Mouse (Mus musculus) embryonic facial prominence, embryonic 12.5 days (tissue): ENCODE data around the gene Olfr600. TPM values are rescaled to one million over a fixed set of nuclear protein-coding genes. Genes with fewer than 3 reads are reported as not detected.
"Not testable (repeated sequence)": the region's sequence is repeated elsewhere in the genome, so short reads cannot be mapped to it uniquely, and the experiment has no call there.

Experiments used
- ATAC-seq: fragments of 200-750 bp; cut with Nextera tagmentation; 2 replicates; pipeline ENCODE4 v1.8.0; 2017; ENCODE audit not compliant: insufficient number of reproducible peaks, insufficient read depth, low FRiP score, low TSS enrichment
- H3K27ac ChIP-seq: fragments of 300-500 bp; sonication (generic); 2 replicates; pipeline ENCODE4 v1.5.1; 2016; ENCODE audit warnings: mild to moderate bottlenecking
- H3K27me3 ChIP-seq: fragments of 300-500 bp; sonication (generic); 2 replicates; pipeline ENCODE4 v1.6.1; 2016; ENCODE audit warnings: mild to moderate bottlenecking, moderate library complexity
- H3K36me3 ChIP-seq: fragments of 300-500 bp; sonication (generic); 2 replicates; pipeline ENCODE4 v1.6.1; 2016; ENCODE audit warnings: mild to moderate bottlenecking
- H3K4me1 ChIP-seq: fragments of 300-500 bp; sonication (generic); 2 replicates; pipeline ENCODE4 v1.6.1; 2016
- H3K4me2 ChIP-seq: fragments of 300-500 bp; sonication (generic); replicated peaks from 2 replicates; pipeline ENCODE4 v1.6.1; 2016; ENCODE audit warnings: mild to moderate bottlenecking, moderate library complexity
- H3K4me3 ChIP-seq: fragments of 300-500 bp; sonication (generic); 2 replicates; pipeline ENCODE4 v1.5.1; 2016; ENCODE audit warnings: mild to moderate bottlenecking
- H3K9ac ChIP-seq: fragments of 300-500 bp; sonication (generic); 2 replicates; pipeline ENCODE4 v1.6.1; 2016; ENCODE audit warnings: mild to moderate bottlenecking, moderate library complexity
- H3K9me3 ChIP-seq: fragments of 300-500 bp; sonication (generic); 2 replicates; pipeline ENCODE4 v1.6.1; 2016; ENCODE audit warnings: mild to moderate bottlenecking, moderate library complexity
- WGBS: fragments of 180-500 bp; shearing (Covaris S2); methylation state at CpG from one replicate; pipeline ENCODE4 v1.1.7; 2016; 5-methylcytosine and 5-hydroxymethylcytosine counted together
- polyA plus RNA-seq: library from polyadenylated mRNA; unstranded; fragments of >200 nt; fragmentation: Nextera tagmentation; extraction: Ambion mirVana; gene quantifications from 2 replicates; pipeline ENCODE4 v1.2.1, GENCODE M21; 2016

Gene Olfr600
- polyA plus RNA-seq, result not detected in 2 replicates

GRCm38 (mm10) chr7:103349569-103349968 lies at the start of gene Olfr600:
Gene Olfr600 (minus strand): TSS chr7:103349669.
- no peak for ATAC-seq
- Histone ChIP-seq H3K9me3 (no peaks in the 10 kb centered on the region), H3K4me1 (no peaks in the 10 kb centered on the region), H3K4me2 (no peak within 1 kb of the TSS), H3K4me3 (no peak within 1 kb of the TSS), H3K36me3 (no peaks in the 10 kb centered on the region), H3K27me3 (no peaks in the 10 kb centered on the region), H3K27ac (no peak within 1 kb of the TSS), H3K9ac (no peak within 1 kb of the TSS)

- no peak for ATAC-seq
- Histone ChIP-seq H3K27ac (no peak overlapping the region), H3K4me1 (no peaks in the 10 kb centered on the region), H3K27me3 (no peaks in the 10 kb centered on the region), H3K9me3 (no peaks in the 10 kb centered on the region), H3K4me2 (no peak overlapping the region), H3K4me3 (no peak overlapping the region), H3K36me3 (no peaks in the 10 kb centered on the region), H3K9ac (no peak overlapping the region)
- WGBS, result 9% methylated on average over 1 of the region's 1 CpGs
Measured at GRCm38 (mm10) chr7:103398981-103399380, 49.5 kb upstream of the Olfr600 start.

DNA sequence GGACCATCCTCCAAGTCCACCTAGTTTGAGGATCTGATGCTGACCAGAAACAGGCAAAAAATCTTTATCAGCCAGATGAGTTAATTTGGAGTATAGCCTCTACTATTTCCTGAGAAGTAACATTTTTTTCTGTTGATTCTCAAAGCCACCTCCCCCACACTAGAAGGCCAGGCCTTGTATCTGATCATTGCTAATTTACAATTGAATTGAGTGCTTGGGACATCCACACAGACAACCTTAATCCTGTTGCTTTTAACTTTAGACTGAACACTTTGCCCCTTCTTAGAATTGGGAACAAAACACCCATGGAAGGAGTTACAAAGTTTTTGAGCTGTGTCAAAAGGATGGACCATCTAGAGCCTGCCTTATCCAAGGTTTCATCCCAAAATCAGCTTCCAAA lies 48.3 kb upstream of the Olfr600 start:
- Histone ChIP-seq H3K27ac (no peak overlapping the region), H3K9ac (no peak overlapping the region), H3K36me3 (no peaks in the 10 kb centered on the region), H3K27me3 (no peaks in the 10 kb centered on the region), H3K9me3 (no peaks in the 10 kb centered on the region), H3K4me2 (no peak overlapping the region), H3K4me3 (no peak overlapping the region), H3K4me1 (no peaks in the 10 kb centered on the region)
- no peak for ATAC-seq

GRCm38 (mm10) chr7:103386077-103386476 lies 36.6 kb upstream of the Olfr600 start, which contains the start of gene Olfr603:
Gene Olfr603 (minus strand): TSS chr7:103386177.
- Histone ChIP-seq H3K27me3 (no peaks in the 10 kb centered on the region), H3K4me3 (no peak within 1 kb of the TSS), H3K9ac (no peak within 1 kb of the TSS), H3K36me3 (no peaks in the 10 kb centered on the region), H3K27ac (no peak within 1 kb of the TSS), H3K9me3 (no peaks in the 10 kb centered on the region), H3K4me2 (no peak within 1 kb of the TSS), H3K4me1 (no peaks in the 10 kb centered on the region)
- ATAC-seq, result no peak

DNA sequence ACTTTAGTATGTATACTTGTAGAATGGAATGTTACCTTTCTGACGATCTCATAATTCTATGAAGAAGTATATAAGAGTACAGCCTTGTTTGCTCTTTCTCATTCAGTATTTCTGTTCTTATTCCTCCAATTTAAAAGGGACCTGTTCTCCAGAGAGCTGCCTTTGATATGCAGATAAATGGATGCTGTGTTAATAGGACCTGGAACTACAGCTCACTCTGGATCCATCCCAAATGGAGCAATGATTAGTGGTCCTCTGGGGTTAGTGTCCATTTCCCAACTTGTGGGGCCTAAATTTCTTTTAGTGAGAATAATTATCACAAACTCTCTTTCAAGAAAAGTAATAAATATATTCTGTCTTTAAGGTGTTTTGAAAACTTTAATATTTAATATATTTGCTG lies 13.1 kb upstream of the Olfr600 start, which contains the start of gene Olfr601:
Olfr601 (minus strand) TSS at position 101 of the 400 bp plus-strand sequence.
- WGBS, result 77% methylated on average over 1 of the region's 1 CpGs
- ATAC-seq, result no peak
- Histone ChIP-seq H3K9me3 (no peaks in the 10 kb centered on the region), H3K27me3 (no peaks in the 10 kb centered on the region), H3K4me2 (no peak within 1 kb of the TSS), H3K36me3 (no peaks in the 10 kb centered on the region), H3K4me3 (no peak within 1 kb of the TSS), H3K4me1 (no peaks in the 10 kb centered on the region), H3K27ac (no peak within 1 kb of the TSS), H3K9ac (no peak within 1 kb of the TSS)

- Histone ChIP-seq H3K36me3 (no peaks in the 10 kb centered on the region), H3K4me1 (no peaks in the 10 kb centered on the region), H3K27me3 (no peaks in the 10 kb centered on the region), H3K4me3 (no peak within 1 kb of the TSS), H3K9ac (no peak within 1 kb of the TSS), H3K27ac (no peak within 1 kb of the TSS), H3K9me3 (no peaks in the 10 kb centered on the region), H3K4me2 (no peak within 1 kb of the TSS)
- ATAC-seq, result no peak
- 83% methylated on average over 1 of the region's 1 CpGs for WGBS
Measured at GRCm38 (mm10) chr7:103335617-103336016, 13.9 kb downstream of the Olfr600 start, which contains the start of gene Olfr599. Gene Olfr599 (plus strand): TSS chr7:103335917.

DNA sequence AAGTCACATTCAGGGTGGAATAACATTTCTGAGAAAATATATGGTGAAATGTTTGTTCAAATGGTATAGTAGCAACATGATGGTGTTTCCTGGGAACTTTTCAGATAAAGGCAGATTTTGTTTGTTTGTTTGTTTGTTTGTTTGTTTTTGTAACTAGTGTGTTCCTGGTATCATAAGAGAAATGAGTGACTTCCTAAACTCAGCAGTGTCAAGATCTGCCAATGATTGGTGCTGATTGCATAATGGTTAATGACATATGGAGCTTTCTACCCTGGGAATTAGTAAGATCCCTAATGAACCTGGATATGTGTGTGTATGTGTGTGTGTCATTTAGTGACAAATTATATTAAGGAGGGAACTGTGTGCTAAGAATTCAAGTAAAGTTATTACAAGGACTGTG lies 26.2 kb downstream of the Olfr600 start, which contains the start of gene Olfr598:
Olfr598 (plus strand) TSS at position 301 of the 400 bp plus-strand sequence.
- no peak within 1 kb of the TSS for H3K4me3 ChIP-seq
- H3K4me2 ChIP-seq, result no peak within 1 kb of the TSS
- no peaks in the 10 kb centered on the region for H3K9me3 ChIP-seq
- no peaks in the 10 kb centered on the region for H3K27me3 ChIP-seq
- no peak within 1 kb of the TSS for H3K9ac ChIP-seq
- H3K36me3 ChIP-seq, result no peaks in the 10 kb centered on the region
- no peak for ATAC-seq
- H3K4me1 ChIP-seq, result no peaks in the 10 kb centered on the region
- H3K27ac ChIP-seq, result no peak within 1 kb of the TSS

GRCm38 (mm10) chr7:103316015-103316414 lies 33.5 kb downstream of the Olfr600 start, which contains the start of gene Olfr597:
Gene Olfr597 (plus strand): TSS chr7:103316315.
- H3K27me3 ChIP-seq, H3K9me3 ChIP-seq, H3K4me1 ChIP-seq, H3K9ac ChIP-seq, H3K27ac ChIP-seq, ATAC-seq, H3K4me3 ChIP-seq, H3K4me2 ChIP-seq, H3K36me3 ChIP-seq: not testable (repeated sequence)
- WGBS, result 89% methylated on average over 2 of the region's 2 CpGs

DNA sequence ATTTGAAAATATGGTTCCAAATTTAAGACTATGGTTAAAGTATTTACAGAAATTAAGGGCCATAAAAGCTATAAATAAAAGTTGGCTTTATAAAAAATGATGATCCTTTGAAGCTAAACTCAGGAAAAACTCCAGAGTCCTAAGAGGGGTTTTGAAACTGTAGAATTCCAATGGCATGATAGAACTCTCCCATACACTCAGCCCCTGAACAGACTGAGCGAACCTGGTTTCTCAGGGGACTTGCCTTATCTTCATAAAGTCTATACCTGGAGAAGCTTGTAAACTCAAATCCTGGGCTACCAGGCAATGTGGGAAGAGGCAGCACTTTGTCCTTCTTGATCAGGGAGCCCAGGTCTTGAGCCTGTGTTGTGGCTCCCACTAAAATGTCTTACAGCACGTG lies 44.1 kb downstream of the Olfr600 start, which contains the start of gene Olfr596:
Olfr596 (plus strand) TSS at position 301 of the 400 bp plus-strand sequence.
- 84% methylated on average over 2 of the region's 2 CpGs for WGBS
- H3K27ac ChIP-seq, ATAC-seq, H3K36me3 ChIP-seq, H3K4me1 ChIP-seq, H3K27me3 ChIP-seq, H3K4me2 ChIP-seq, H3K9ac ChIP-seq, H3K4me3 ChIP-seq, H3K9me3 ChIP-seq: not testable (repeated sequence)

Other genes starting within 250 kb of the Olfr600 start
- not detected in 2 replicates for gene Olfr586, start 224.0 kb downstream of the Olfr600 start, polyA plus RNA-seq
- not detected in 2 replicates for gene Olfr588-ps1, start 208.8 kb downstream of the Olfr600 start, polyA plus RNA-seq
- gene Olfr589, start 193.3 kb downstream of the Olfr600 start, polyA plus RNA-seq, result not detected in 2 replicates
- not detected in 2 replicates for gene Olfr591, start 171.3 kb downstream of the Olfr600 start, polyA plus RNA-seq
- not detected in 2 replicates for gene Olfr592, start 164.9 kb downstream of the Olfr600 start, polyA plus RNA-seq
- gene Olfr593, start 137.8 kb downstream of the Olfr600 start, polyA plus RNA-seq, result not detected in 2 replicates
- gene Olfr594, start 132.7 kb downstream of the Olfr600 start, polyA plus RNA-seq, result not detected in 2 replicates
- not detected in 2 replicates for gene Usp17ld, start 97.2 kb downstream of the Olfr600 start, polyA plus RNA-seq
- not detected in 2 replicates for gene Olfr596, start 44.0 kb downstream of the Olfr600 start, polyA plus RNA-seq
- not detected in 2 replicates for gene Olfr597, start 33.4 kb downstream of the Olfr600 start, polyA plus RNA-seq
- gene Olfr598, start 26.1 kb downstream of the Olfr600 start, polyA plus RNA-seq, result not detected in 2 replicates
- not detected in 2 replicates for gene Olfr599, start 13.8 kb downstream of the Olfr600 start, polyA plus RNA-seq
- gene Olfr601, start 13.0 kb upstream of the Olfr600 start, polyA plus RNA-seq, result not detected in 2 replicates
- gene Olfr603, start 36.5 kb upstream of the Olfr600 start, polyA plus RNA-seq, result not detected in 2 replicates
- gene Usp17lc, start 65.4 kb upstream of the Olfr600 start, polyA plus RNA-seq, result not detected in 2 replicates
- not detected in 2 replicates for gene Olfr605, start 95.8 kb upstream of the Olfr600 start, polyA plus RNA-seq
- gene Olfr606, start 99.4 kb upstream of the Olfr600 start, polyA plus RNA-seq, result not detected in 2 replicates
- not detected in 2 replicates for gene Olfr607, start 114.5 kb upstream of the Olfr600 start, polyA plus RNA-seq
- not detected in 2 replicates for gene Olfr608, start 120.2 kb upstream of the Olfr600 start, polyA plus RNA-seq
- gene Olfr609, start 148.4 kb upstream of the Olfr600 start, polyA plus RNA-seq, result not detected in 2 replicates
- gene Olfr610, start 162.5 kb upstream of the Olfr600 start, polyA plus RNA-seq, result not detected in 2 replicates
- not detected in 2 replicates for gene Olfr611, start 171.2 kb upstream of the Olfr600 start, polyA plus RNA-seq
- not detected in 2 replicates for gene Olfr612, start 193.0 kb upstream of the Olfr600 start, polyA plus RNA-seq
- gene Olfr613, start 198.4 kb upstream of the Olfr600 start, polyA plus RNA-seq, result not detected in 2 replicates
- gene Olfr615, start 206.4 kb upstream of the Olfr600 start, polyA plus RNA-seq, result not detected in 2 replicates
- gene Olfr616, start 219.5 kb upstream of the Olfr600 start, polyA plus RNA-seq, result not detected in 2 replicates
- gene Olfr617, start 223.4 kb upstream of the Olfr600 start, polyA plus RNA-seq, result 0.15 TPM in 1 of 2 replicates, not detected in the other
- not detected in 2 replicates for gene Olfr618, start 240.4 kb upstream of the Olfr600 start, polyA plus RNA-seq